Mouse (Mus musculus) megakaryocyte, adult 5-6 weeks (primary cell): ENCODE measurements around the gene Spib. TPM values are rescaled to one million over a fixed set of nuclear protein-coding genes. Genes with fewer than 3 reads are reported as not detected.

Experiments
- ATAC-seq: 2 replicates; pipeline ENCODE4 v1.8.0; 2016; ENCODE audit warnings: mild to moderate bottlenecking, inconsistent platforms; ENCODE audit not compliant: poor library complexity, severe bottlenecking
- total RNA-seq, 2 experiments: library from RNA; stranded (forward) in 1 of 2; stranded (reverse) in 1 of 2; fragments of 153-499, 151-499 nt in 1 of 2; fragments of 221-1000, 200-1000 nt in 1 of 2; gene quantifications; 2 replicates each; pipeline versions ENCODE4 v1.2.3 to v1.2.4; 2015 to 2017

Gene Spib
- total RNA-seq, 2 experiments from 2014 or later = 3.8 to 6.4 TPM

GRCm38 (mm10) chr7:44491391-44491790, 40.5 kb downstream of the Spib start:
- no peak for ATAC-seq

GRCm38 (mm10) chr7:44490281-44490680, 41.6 kb downstream of the Spib start:
- ATAC-seq = no peak

- ATAC-seq = no peak
These were observed 43.3 kb downstream of the Spib start for GRCm38 (mm10) chr7:44488545-44488944.

- no peak for ATAC-seq
These were observed 43.9 kb downstream of the Spib start for GRCm38 (mm10) chr7:44487936-44488335.

GRCm38 (mm10) chr7:44486927-44487575, 44.8 kb downstream of the Spib start:
- ATAC-seq = no peak

GRCm38 (mm10) chr7:44485572-44486195, 46.2 kb downstream of the Spib start:
- ATAC-seq = no peak

- peak; percentile 95 for ATAC-seq
These were observed 46.9 kb downstream of the Spib start for GRCm38 (mm10) chr7:44484841-44485571.

GRCm38 (mm10) chr7:44484109-44484508, 47.8 kb downstream of the Spib start:
- no peak for ATAC-seq

- ATAC-seq = no peak
These were observed 48.9 kb downstream of the Spib start for GRCm38 (mm10) chr7:44482836-44483435.

Other genes with a start within 250 kb of the Spib start
- 0.80 and 1.9 TPM in 2 replicates for gene Clec11a, start 225.2 kb downstream of the Spib start, total RNA-seq (2015)
- 0.77 and 1.7 TPM in 2 replicates for gene Clec11a, start 225.2 kb downstream of the Spib start, total RNA-seq (2017)
- 0.02 and 0.07 TPM in 2 replicates for gene Shank1, start 221.8 kb downstream of the Spib start, total RNA-seq (2015)
- not detected in 2 replicates for gene Shank1, start 221.8 kb downstream of the Spib start, total RNA-seq (2017)
- gene Syt3, start 148.0 kb downstream of the Spib start, total RNA-seq (2015) = 0.29 TPM in 1 of 2 replicates, not detected in the other
- gene Syt3, start 148.0 kb downstream of the Spib start, total RNA-seq (2017) = 0.22 TPM in 1 of 2 replicates, not detected in the other
- 0.42 TPM in 1 of 2 replicates, not detected in the other for gene 1700008O03Rik, start 146.3 kb downstream of the Spib start, total RNA-seq (2015)
- not detected in 2 replicates for gene 1700008O03Rik, start 146.3 kb downstream of the Spib start, total RNA-seq (2017)
- gene Lrrc4b, start 103.1 kb downstream of the Spib start, total RNA-seq (2015) = not detected in 2 replicates
- not detected in 2 replicates for gene Lrrc4b, start 103.1 kb downstream of the Spib start, total RNA-seq (2017)
- gene Aspdh, start 66.7 kb downstream of the Spib start, total RNA-seq (2015) = not detected in 2 replicates
- gene Aspdh, start 66.7 kb downstream of the Spib start, total RNA-seq (2017) = not detected in 2 replicates
- 18.2 and 20.3 TPM in 2 replicates for gene Josd2, start 64.1 kb downstream of the Spib start, total RNA-seq (2015)
- gene Josd2, start 64.1 kb downstream of the Spib start, total RNA-seq (2017) = 12.5 and 14.0 TPM in 2 replicates
- 42.4 and 47.4 TPM in 2 replicates for gene Emc10, start 35.5 kb downstream of the Spib start, total RNA-seq (2015)
- 23.1 and 27.4 TPM in 2 replicates for gene Emc10, start 35.5 kb downstream of the Spib start, total RNA-seq (2017)
- 1.7 and 2.0 TPM in 2 replicates for gene Fam71e1, start 35.5 kb downstream of the Spib start, total RNA-seq (2015)
- 0.12 TPM in 1 of 2 replicates, not detected in the other for gene Fam71e1, start 35.5 kb downstream of the Spib start, total RNA-seq (2017)
- not detected in 2 replicates for gene Mybpc2, start 7.4 kb downstream of the Spib start, total RNA-seq (2015)
- not detected in 2 replicates for gene Mybpc2, start 7.4 kb downstream of the Spib start, total RNA-seq (2017)
- 36.1 and 44.3 TPM in 2 replicates for gene Pold1, start 16.8 kb upstream of the Spib start, total RNA-seq (2015)
- 39.4 and 48.4 TPM in 2 replicates for gene Pold1, start 16.8 kb upstream of the Spib start, total RNA-seq (2017)
- 47.4 and 51.5 TPM in 2 replicates for gene Nr1h2, start 21.9 kb upstream of the Spib start, total RNA-seq (2015)
- gene Nr1h2, start 21.9 kb upstream of the Spib start, total RNA-seq (2017) = 50.7 and 70.7 TPM in 2 replicates
- 473 and 485 TPM in 2 replicates for gene Napsa, start 40.3 kb upstream of the Spib start, total RNA-seq (2015)
- gene Napsa, start 40.3 kb upstream of the Spib start, total RNA-seq (2017) = 207 and 235 TPM in 2 replicates
- gene Kcnc3, start 58.6 kb upstream of the Spib start, total RNA-seq (2015) = 0.41 and 0.67 TPM in 2 replicates
- gene Kcnc3, start 58.6 kb upstream of the Spib start, total RNA-seq (2017) = not detected in 2 replicates
- gene Myh14, start 138.8 kb upstream of the Spib start, total RNA-seq (2015) = not detected in 2 replicates
- gene Myh14, start 138.8 kb upstream of the Spib start, total RNA-seq (2017) = not detected in 2 replicates
- not detected in 2 replicates for gene Izumo2, start 176.7 kb upstream of the Spib start, total RNA-seq (2015)
- gene Izumo2, start 176.7 kb upstream of the Spib start, total RNA-seq (2017) = not detected in 2 replicates
- 48.8 and 53.1 TPM in 2 replicates for gene Vrk3, start 216.3 kb upstream of the Spib start, total RNA-seq (2015)
- gene Vrk3, start 216.3 kb upstream of the Spib start, total RNA-seq (2017) = 51.5 and 52.3 TPM in 2 replicates
- gene Zfp473, start 219.0 kb upstream of the Spib start, total RNA-seq (2015) = 1.4 and 1.5 TPM in 2 replicates
- 1.8 and 2.3 TPM in 2 replicates for gene Zfp473, start 219.0 kb upstream of the Spib start, total RNA-seq (2017)